8 mouse cellular contexts compared by ENCODE assay signal in genomic region chr3:30507576-30508295, GRCm38 (mm10). TPM values are rescaled to one million over a fixed set of nuclear protein-coding genes. Genes with fewer than 3 reads are reported as not detected.
A peak's percentile ranks its signal among the peaks of the same experiment; 100 is the strongest.
DNase-seq lines count a peak whose midpoint lies in the region; ATAC-seq and TF ChIP-seq lines count a peak whose summit lies in the region.

No protein-coding gene starts in this region.

- no peak for ATAC-seq in CD4-positive, CD25-positive, alpha-beta regulatory T cell, adult 4 months
- ATAC-seq in forebrain, embryonic 16.5 days = peak; percentile 24
- ATAC-seq in intestine, embryonic 16.5 days = peak; percentile 14; the same call in 1 of the 2 replicates
- ATAC-seq in lung, embryonic 15.5 days (ENCODE audit: borderline replicate concordance, extremely low read depth, low FRiP score, low TSS enrichment) = peak; percentile 10; the same call in 1 of the 2 replicates
- no peak for ATAC-seq in stomach, postnatal 0 days (ENCODE audit: low FRiP score, low TSS enrichment)

- peaks cover 58% of the 10 kb centered on the region for H3K27me3 ChIP-seq in forebrain, embryonic 16.5 days (replicated peaks; ENCODE audit: control insufficient read depth, insufficient read depth, low read length)
- peaks cover 63% of the 10 kb centered on the region for H3K27me3 ChIP-seq in intestine, embryonic 16.5 days (replicated peaks; ENCODE audit: control insufficient read depth, insufficient read depth, low read length)
- H3K27me3 ChIP-seq in lung, embryonic 15.5 days = peaks cover 38% of the 10 kb centered on the region
- H3K27me3 ChIP-seq in stomach, postnatal 0 days (ENCODE audit: control insufficient read depth, insufficient read depth, low read length) = no peaks in the 10 kb centered on the region

- no peaks in the 10 kb centered on the region for H3K36me3 ChIP-seq in forebrain, embryonic 16.5 days (ENCODE audit: control insufficient read depth, insufficient read depth)
- no peaks in the 10 kb centered on the region for H3K36me3 ChIP-seq in intestine, embryonic 16.5 days (ENCODE audit: control insufficient read depth, insufficient read depth, low read length)
- no peaks in the 10 kb centered on the region for H3K36me3 ChIP-seq in lung, embryonic 15.5 days
- H3K36me3 ChIP-seq in stomach, postnatal 0 days (ENCODE audit: control insufficient read depth, insufficient read depth, low read length) = no peaks in the 10 kb centered on the region

- no peak for TF ChIP-seq EP300 in stomach, postnatal 0 days (optimal IDR thresholded peaks at IDR 0.05)

- peak overlapping the region; percentile 46 for H3K4me3 ChIP-seq in forebrain, embryonic 16.5 days (replicated peaks; ENCODE audit: low read length)
- peak overlapping the region; percentile 60 for H3K4me3 ChIP-seq in intestine, embryonic 16.5 days (ENCODE audit: low read length)
- H3K4me3 ChIP-seq in lung, embryonic 15.5 days = peak overlapping the region; percentile 79
- peak overlapping the region; percentile 70 for H3K4me3 ChIP-seq in stomach, postnatal 0 days (ENCODE audit: low read depth, low read length)

- no peak for TF ChIP-seq CTCF in stomach, postnatal 0 days (IDR thresholded peaks at IDR 0.05; ENCODE audit: low read depth)

- DNase-seq in CD4-positive, CD25-positive, alpha-beta regulatory T cell, adult 2 months (ENCODE audit: low read depth, low spot score) = peak; percentile 2
- peak; percentile 69 for DNase-seq in NIH3T3 (ENCODE audit: low read depth)
- DNase-seq in stomach, postnatal 0 days (ENCODE audit: low spot score) = no peak
- no peak for DNase-seq in frontal cortex, postnatal 36 days (ENCODE audit: low spot score in 2 of 2)

- H3K4me2 ChIP-seq in forebrain, embryonic 16.5 days (ENCODE audit: low read length) = peak overlapping the region; percentile 77
- H3K4me2 ChIP-seq in intestine, embryonic 16.5 days (ENCODE audit: low read depth, low read length) = peak overlapping the region; percentile 92
- peak overlapping the region; percentile 89 for H3K4me2 ChIP-seq in lung, embryonic 15.5 days
- peak overlapping the region; percentile 80 for H3K4me2 ChIP-seq in stomach, postnatal 0 days (replicated peaks; ENCODE audit: low read depth)

- peaks cover 30% of the 10 kb centered on the region for H3K4me1 ChIP-seq in forebrain, embryonic 16.5 days (replicated peaks; ENCODE audit: control insufficient read depth, insufficient read depth, low read length)
- peaks cover 23% of the 10 kb centered on the region for H3K4me1 ChIP-seq in intestine, embryonic 16.5 days (ENCODE audit: control insufficient read depth, insufficient read depth, low read length)
- H3K4me1 ChIP-seq in lung, embryonic 15.5 days = peaks cover 30% of the 10 kb centered on the region
- no peaks in the 10 kb centered on the region for H3K4me1 ChIP-seq in stomach, postnatal 0 days (replicated peaks; ENCODE audit: control insufficient read depth, insufficient read depth)

- no peaks in the 10 kb centered on the region for H3K9me3 ChIP-seq in forebrain, embryonic 16.5 days (ENCODE audit: control insufficient read depth, low read length)
- no peaks in the 10 kb centered on the region for H3K9me3 ChIP-seq in intestine, embryonic 16.5 days (ENCODE audit: control insufficient read depth, low read length)
- no peaks in the 10 kb centered on the region for H3K9me3 ChIP-seq in lung, embryonic 15.5 days
- no peaks in the 10 kb centered on the region for H3K9me3 ChIP-seq in stomach, postnatal 0 days (ENCODE audit: control insufficient read depth, low read length)

- H3K9ac ChIP-seq in forebrain, embryonic 16.5 days (replicated peaks; ENCODE audit: low read depth, low read length) = peak overlapping the region; percentile 9
- H3K9ac ChIP-seq in intestine, embryonic 16.5 days (ENCODE audit: low read depth, low read length) = peak overlapping the region; percentile 65
- H3K9ac ChIP-seq in lung, embryonic 15.5 days = peak overlapping the region; percentile 92
- peak overlapping the region; percentile 83 for H3K9ac ChIP-seq in stomach, postnatal 0 days (ENCODE audit: low read length)

- under 1% methylated on average over 41 of the region's 41 CpGs for WGBS in forebrain, embryonic 16.5 days
- WGBS in intestine, embryonic 16.5 days = under 1% methylated on average over 41 of the region's 41 CpGs
- WGBS in lung, embryonic 15.5 days = under 1% methylated on average over 41 of the region's 41 CpGs
- WGBS in stomach, postnatal 0 days = 1% methylated on average over 41 of the region's 41 CpGs

- H3K27ac ChIP-seq in forebrain, embryonic 16.5 days (ENCODE audit: low read length) = peak overlapping the region; percentile 20; the same call in 1 of the 2 replicates
- H3K27ac ChIP-seq in intestine, embryonic 16.5 days (ENCODE audit: low read length) = peak overlapping the region; percentile 20; the same call in 1 of the 2 replicates
- H3K27ac ChIP-seq in lung, embryonic 15.5 days = peak overlapping the region; percentile 98
- H3K27ac ChIP-seq in stomach, postnatal 0 days (replicated peaks) = peak overlapping the region; percentile 96

RNA-seq across cellular contexts. Expression of gene Mecom, which starts 40.1 kb away (rescaled TPM):
- under 1 TPM in 1 of 2 experiments, not detected in 1; 0.39 TPM for polyA plus RNA-seq in CD4-positive, CD25-positive, alpha-beta regulatory T cell, adult 4 months (2017; shearing (Covaris generic))
- polyA plus RNA-seq in forebrain, embryonic 16.5 days (2015; fragmentation: Nextera tagmentation; extraction: Ambion mirVana) = 2.1 and 2.8 TPM in 2 replicates
- 10.2 and 11.5 TPM in 2 replicates for polyA plus RNA-seq in intestine, embryonic 16.5 days (2015; fragmentation: Nextera tagmentation; extraction: Ambion mirVana)
- polyA plus RNA-seq in lung, embryonic 15.5 days (2015; fragmentation: Nextera tagmentation; extraction: Ambion mirVana) = 65.4 and 68.8 TPM in 2 replicates
- polyA plus RNA-seq in stomach, postnatal 0 days (2015; fragmentation: Nextera tagmentation; extraction: Ambion mirVana) = 25.7 and 27.9 TPM in 2 replicates

Comparison
In these comparisons a context has a peak if more than half of its experiments do, and no peak if none do; other contexts are left out.
1. DNase-seq: peak in CD4-positive, CD25-positive, alpha-beta regulatory T cell, adult 2 months (single experiment) and NIH3T3 (single experiment); none in stomach, postnatal 0 days (single experiment) and frontal cortex, postnatal 36 days (0 of 2).
2. ATAC-seq: peak in forebrain, embryonic 16.5 days (single experiment), intestine, embryonic 16.5 days (single experiment) and lung, embryonic 15.5 days (single experiment); none in CD4-positive, CD25-positive, alpha-beta regulatory T cell, adult 4 months (single experiment) and stomach, postnatal 0 days (single experiment).
3. H3K27ac ChIP-seq: peak in every context shown above with its lines; median percentile 98 in lung, embryonic 15.5 days; 96 in stomach, postnatal 0 days; 20 in forebrain, embryonic 16.5 days; 20 in intestine, embryonic 16.5 days.
4. H3K9ac ChIP-seq: peak in every context shown above with its lines; median percentile 92 in lung, embryonic 15.5 days; 83 in stomach, postnatal 0 days; 65 in intestine, embryonic 16.5 days; 9 in forebrain, embryonic 16.5 days.
5. Peak in every context shown above with its lines, with median percentiles within 50 percentile points of each other: H3K4me2 ChIP-seq and H3K4me3 ChIP-seq.